Mouse (Mus musculus) small intestine, adult 2 months (tissue): ENCODE results near the gene AL732309.1.

Experiments
- CTCF ChIP-seq: fragments of 200-500 bp; IDR thresholded peaks from 2 replicates; pipeline ENCODE4 v1.5.1; 2012; ENCODE audit warnings: low read depth, mild to moderate bottlenecking, control low read depth, inconsistent platforms, low read length, moderate library complexity, mixed read lengths; ENCODE audit not compliant: insufficient replicate concordance, insufficient read length; ENCODE audit errors: extremely low read depth
- POLR2A ChIP-seq: fragments of 200-500 bp; IDR thresholded peaks from 2 replicates; pipeline ENCODE4 v1.6.1; 2012; ENCODE audit warnings: low read depth, mild to moderate bottlenecking, control low read depth, inconsistent platforms, low read length, moderate library complexity

- peak; percentile 44; the same call in 1 of the 2 replicates for TF ChIP-seq POLR2A
- no peak for TF ChIP-seq CTCF
Observed at GRCm38 (mm10) chr2:25272515-25272914, 25.9 kb upstream of the AL732309.1 start.
